ENCODE assay signal across 9 mouse cellular contexts in genomic region chr13:20398311-20398710, GRCm38 (mm10).
DNase-seq lines count a peak whose midpoint lies in the region; ATAC-seq lines count a peak whose summit lies in the region.
"Had no signal": no experiment of that assay in that cellular context is flagged by ENCODE, and none has a peak within 500 bp of the region (broad histone marks: within the 10 kb centered on the region; RNA-seq: fewer than 3 reads in every experiment).

No protein-coding gene starts in this region.

- no peak overlapping the region for H3K4me3 ChIP-seq in intestine, embryonic 16.5 days (ENCODE audit: low read length)

- no peaks in the 10 kb centered on the region for H3K4me1 ChIP-seq in intestine, embryonic 16.5 days (ENCODE audit: control insufficient read depth, insufficient read depth, low read length)

- ATAC-seq in intestine, embryonic 16.5 days = no peak
- ATAC-seq: forebrain, embryonic 14.5 days had no signal

- H3K4me2 ChIP-seq in intestine, embryonic 16.5 days (ENCODE audit: low read depth, low read length) = no peak overlapping the region

- no peaks in the 10 kb centered on the region for H3K27me3 ChIP-seq in intestine, embryonic 16.5 days (replicated peaks; ENCODE audit: control insufficient read depth, insufficient read depth, low read length)

- intact Hi-C loops in left cerebral cortex, postnatal 4 days (cut with DNase I) = no loop called here
- intact Hi-C loops in left cerebral cortex, postnatal 36 days (cut with DNase I) = no loop called here

- 76% methylated on average over 4 of the region's 4 CpGs for WGBS in intestine, embryonic 16.5 days

- no peak overlapping the region for H3K27ac ChIP-seq in intestine, embryonic 16.5 days (ENCODE audit: low read length)

- H3K36me3 ChIP-seq in intestine, embryonic 16.5 days (ENCODE audit: control insufficient read depth, insufficient read depth, low read length) = no peaks in the 10 kb centered on the region

- no peak overlapping the region for H3K9ac ChIP-seq in intestine, embryonic 16.5 days (ENCODE audit: low read depth, low read length)

- H3K9me3 ChIP-seq in intestine, embryonic 16.5 days (ENCODE audit: control insufficient read depth, low read length) = no peaks in the 10 kb centered on the region

- DNase-seq in left cerebral cortex, adult 11 months (ENCODE audit: low spot score) = peak; percentile 15
- DNase-seq in left cerebral cortex, postnatal 4 days = no peak
- peak; percentile 70 for DNase-seq in adipocyte (ENCODE audit: low spot score)
- peak; percentile 75 for DNase-seq in brain, adult 2 months (ENCODE audit: low read depth, low spot score)
- DNase-seq in left cerebral cortex, postnatal 36 days (ENCODE audit: low spot score in 2 of 2) = peak; percentile 19 to 32
- DNase-seq in layer of hippocampus, adult 18-20 months (ENCODE audit: low spot score in 2 of 2) = no peak
- DNase-seq: cerebellum, adult 11 months had no signal

Comparison
In these comparisons a context has a peak if more than half of its experiments do, and no peak if none do; other contexts are left out.
1. DNase-seq: peak in left cerebral cortex, adult 11 months (single experiment), adipocyte (single experiment), brain, adult 2 months (single experiment) and left cerebral cortex, postnatal 36 days (2 of 2); none in left cerebral cortex, postnatal 4 days (single experiment) and layer of hippocampus, adult 18-20 months (0 of 2).